25 mouse cellular contexts compared by ENCODE assay signal in the genomic region with DNA sequence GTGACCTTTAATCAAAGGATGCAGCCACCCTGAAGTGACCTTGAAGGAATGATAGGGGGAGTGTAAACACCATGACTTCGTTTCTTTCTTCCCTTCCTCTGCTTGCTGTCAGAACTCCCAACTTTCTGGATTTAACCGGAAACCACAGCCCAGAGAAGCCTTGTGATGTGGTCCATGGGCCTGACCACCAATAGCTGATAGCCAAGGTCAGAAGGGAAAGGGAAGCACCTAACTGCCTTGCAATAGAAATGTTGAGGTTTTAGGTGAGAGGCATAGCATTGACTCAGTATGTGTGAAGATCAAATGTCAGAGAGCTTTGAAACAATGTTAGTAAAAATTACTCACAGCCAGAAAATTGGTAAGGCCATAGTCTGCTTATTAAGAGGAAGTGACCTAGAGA.
"Had no signal": no experiment of that assay in that cellular context is flagged by ENCODE, and none has a peak within 500 bp of the region (broad histone marks: within the 10 kb centered on the region; RNA-seq: fewer than 3 reads in every experiment).

No protein-coding gene starts in this region.

- H3K27ac ChIP-seq: gastrocnemius, adult 2 months; heart, embryonic 10.5 days; hindbrain, embryonic 13.5 days; hindbrain, embryonic 15.5 days; hindbrain, postnatal 0 days; kidney, embryonic 15.5 days; kidney, postnatal 0 days; limb, embryonic 13.5 days; limb, embryonic 15.5 days; liver, embryonic 12.5 days had no signal

- H3K9me3 ChIP-seq: heart, embryonic 10.5 days; heart, embryonic 12.5 days; hindbrain, embryonic 13.5 days; hindbrain, embryonic 15.5 days; kidney, embryonic 15.5 days; limb, embryonic 13.5 days; limb, embryonic 15.5 days; liver, embryonic 12.5 days had no signal

- H3K9ac ChIP-seq: heart, embryonic 12.5 days; hindbrain, embryonic 13.5 days; hindbrain, embryonic 15.5 days; kidney, embryonic 15.5 days; limb, embryonic 13.5 days; limb, embryonic 15.5 days; liver, embryonic 12.5 days had no signal

- DNase-seq: gastrocnemius, adult 2 months; gastrocnemius, postnatal 10 days; gastrocnemius, postnatal 25 days; heart, adult 18-20 months; heart, postnatal 10 days; heart, postnatal 36 days; kidney, adult 11 months; kidney, adult 2 months; kidney, adult 9 months; kidney, postnatal 14 days; kidney, postnatal 36 days; layer of hippocampus, adult 9-11 months; layer of hippocampus, postnatal 36 days; left cerebral cortex, postnatal 4 days had no signal

- H3K4me3 ChIP-seq: gastrocnemius, adult 2 months; heart, embryonic 10.5 days; heart, embryonic 12.5 days; hindbrain, embryonic 13.5 days; hindbrain, embryonic 15.5 days; kidney, embryonic 15.5 days; limb, embryonic 13.5 days; limb, embryonic 15.5 days; liver, embryonic 12.5 days had no signal

- ATAC-seq: hindbrain, postnatal 0 days; intestine, embryonic 16.5 days; liver, embryonic 12.5 days had no signal

- H3K4me1 ChIP-seq: hindbrain, embryonic 13.5 days; hindbrain, embryonic 15.5 days; liver, embryonic 12.5 days had no signal

- H3K27me3 ChIP-seq: heart, embryonic 12.5 days; hindbrain, embryonic 13.5 days; hindbrain, embryonic 15.5 days; kidney, embryonic 15.5 days; limb, embryonic 13.5 days; limb, embryonic 15.5 days; liver, embryonic 12.5 days had no signal

- H3K36me3 ChIP-seq: heart, embryonic 10.5 days; heart, embryonic 12.5 days; hindbrain, embryonic 13.5 days; hindbrain, embryonic 15.5 days; kidney, embryonic 15.5 days; limb, embryonic 13.5 days; limb, embryonic 15.5 days; liver, embryonic 12.5 days had no signal

- H3K4me2 ChIP-seq: heart, embryonic 12.5 days; hindbrain, embryonic 13.5 days; hindbrain, embryonic 15.5 days; kidney, embryonic 15.5 days; limb, embryonic 13.5 days; limb, embryonic 15.5 days; liver, embryonic 12.5 days had no signal
